Mouse (Mus musculus): Measurements from ENCODE around the gene B3galt5.

The B3galt5 gene

GRCm38 (mm10) chr16:96235366-96235970 is at the start of gene B3galt5:
B3galt5 (plus strand) TSS chr16:96235801.
- DNase-seq, result no peak

- no peak for DNase-seq
These were observed 48.0 kb upstream of the B3galt5 start for GRCm38 (mm10) chr16:96187619-96188018.

GRCm38 (mm10) chr16:96191531-96192506 is 43.8 kb upstream of the B3galt5 start, which contains the start of gene Lca5l:
Lca5l (minus strand) TSS chr16:96192271.
- DNase-seq, result peak; percentile 99

GRCm38 (mm10) chr16:96199913-96200701 is 35.5 kb upstream of the B3galt5 start, which contains the start of gene Sh3bgr:
Sh3bgr (plus strand) TSS chr16:96200450.
- no peak for DNase-seq

GRCm38 (mm10) chr16:96200702-96201028 is 34.9 kb upstream of the B3galt5 start:
- no peak for DNase-seq

GRCm38 (mm10) chr16:96201485-96202232 is 33.9 kb upstream of the B3galt5 start:
- DNase-seq, result no peak

GRCm38 (mm10) chr16:96209789-96210188 is 25.8 kb upstream of the B3galt5 start:
- no peak for DNase-seq

GRCm38 (mm10) chr16:96210856-96211255 is 24.7 kb upstream of the B3galt5 start:
- no peak for DNase-seq

- no peak for DNase-seq
These were observed 22.6 kb upstream of the B3galt5 start for GRCm38 (mm10) chr16:96213027-96213426.

- no peak for DNase-seq
These were observed 14.1 kb upstream of the B3galt5 start for GRCm38 (mm10) chr16:96221491-96221890.

GRCm38 (mm10) chr16:96221959-96222358 is 13.6 kb upstream of the B3galt5 start:
- no peak for DNase-seq

GRCm38 (mm10) chr16:96222452-96222851 is 13.1 kb upstream of the B3galt5 start:
- no peak for DNase-seq

GRCm38 (mm10) chr16:96228438-96228837 is 7.2 kb upstream of the B3galt5 start:
- DNase-seq, result no peak

- DNase-seq, result no peak
These were observed 6.5 kb upstream of the B3galt5 start for GRCm38 (mm10) chr16:96229044-96229555.

GRCm38 (mm10) chr16:96230411-96230810 is 5.2 kb upstream of the B3galt5 start:
- peak; percentile 83 for DNase-seq

GRCm38 (mm10) chr16:96231251-96231650 is 4.3 kb upstream of the B3galt5 start:
- no peak for DNase-seq

- no peak for DNase-seq
These were observed 3.6 kb upstream of the B3galt5 start for GRCm38 (mm10) chr16:96231974-96232373.

- no peak for DNase-seq
These were observed 1.6 kb upstream of the B3galt5 start for GRCm38 (mm10) chr16:96233996-96234395.

GRCm38 (mm10) chr16:96244496-96244895 is 8.9 kb downstream of the B3galt5 start:
- DNase-seq, result no peak

- no peak for DNase-seq
These were observed 14.0 kb downstream of the B3galt5 start for GRCm38 (mm10) chr16:96249635-96250034.

- DNase-seq, result no peak
These were observed 16.5 kb downstream of the B3galt5 start for GRCm38 (mm10) chr16:96252146-96252545.

- no peak for DNase-seq
These were observed 22.8 kb downstream of the B3galt5 start for GRCm38 (mm10) chr16:96258429-96258828.
